Mouse (Mus musculus) kidney, postnatal 10 days (tissue): ENCODE results near the gene Akap5.

ENCODE experiments used
- DNase-seq: peaks from one replicate; pipeline ENCODE4 v3.0.0; 2021; ENCODE audit warnings: mixed read lengths

Akap5 gene

GRCm38 (mm10) chr12:76369206-76369977 is 44.7 kb downstream of the Akap5 start, which contains the start of gene Zbtb25:
Gene Zbtb25, minus strand, starts transcription at chr12:76369602.
- peak; percentile 89 for DNase-seq

- DNase-seq, result peak; percentile 89
Observed at GRCm38 (mm10) chr12:76369978-76370830, 45.5 kb downstream of the Akap5 start, which contains the start of gene Zbtb1. Gene Zbtb1, plus strand, starts transcription at chr12:76370266.

- DNase-seq, result peak; percentile 92
Observed at GRCm38 (mm10) chr12:76370831-76371571, 46.3 kb downstream of the Akap5 start.

- no peak for DNase-seq
Observed at GRCm38 (mm10) chr12:76372046-76372445, 47.4 kb downstream of the Akap5 start.

- DNase-seq, result no peak
Observed at GRCm38 (mm10) chr12:76372881-76373818, 48.5 kb downstream of the Akap5 start.

GRCm38 (mm10) chr12:76373991-76374390 is 49.3 kb downstream of the Akap5 start:
- DNase-seq, result no peak

- no peak for DNase-seq
Observed at GRCm38 (mm10) chr12:76374911-76375310, 50.2 kb downstream of the Akap5 start.

GRCm38 (mm10) chr12:76375506-76375905 is 50.8 kb downstream of the Akap5 start:
- no peak for DNase-seq

GRCm38 (mm10) chr12:76376649-76377048 is 52.0 kb downstream of the Akap5 start:
- no peak for DNase-seq

DNA sequence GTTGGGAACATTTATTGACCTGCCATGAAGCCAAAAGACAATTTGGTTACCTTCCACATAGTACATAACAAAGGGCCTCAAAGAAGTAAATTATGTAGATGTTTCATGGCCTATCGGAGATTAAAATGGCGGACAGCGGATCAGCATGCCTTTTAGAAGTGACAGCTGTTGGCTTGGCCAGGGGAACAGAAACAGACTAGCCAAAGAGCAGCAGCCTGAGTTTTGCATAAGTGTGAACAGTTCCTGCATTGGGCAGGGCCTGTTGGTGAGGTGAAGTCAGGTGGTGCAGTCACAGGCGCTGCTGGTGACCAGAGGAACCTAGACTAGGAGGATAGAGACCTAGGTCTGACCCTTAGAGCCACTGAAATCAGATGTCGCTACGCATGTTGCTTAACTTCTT is 52.4 kb downstream of the Akap5 start:
- DNase-seq, result no peak

DNA sequence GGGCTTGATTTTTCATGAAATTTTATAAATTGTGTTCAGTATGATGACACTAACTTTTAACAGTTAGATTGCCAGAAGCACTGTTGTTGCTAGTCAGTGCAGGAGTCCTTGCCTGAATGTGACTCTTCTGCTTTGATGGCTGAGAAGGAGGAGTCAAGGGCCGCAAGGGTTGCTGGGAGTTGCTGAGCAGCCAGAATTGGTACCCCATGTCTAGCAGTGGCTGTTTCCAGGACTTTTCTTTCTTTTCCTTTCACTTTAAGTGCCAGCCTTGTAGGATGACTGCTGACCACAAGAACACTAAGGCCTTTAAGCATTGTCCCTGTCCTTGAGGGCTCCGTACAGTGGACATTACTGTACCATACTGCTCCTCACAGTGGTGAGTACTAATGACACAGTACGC is 53.0 kb downstream of the Akap5 start:
- DNase-seq, result no peak

GRCm38 (mm10) chr12:76378556-76378955 is 53.9 kb downstream of the Akap5 start:
- no peak for DNase-seq

- no peak for DNase-seq
Observed at GRCm38 (mm10) chr12:76380151-76380550, 55.5 kb downstream of the Akap5 start.
